Mouse (Mus musculus) adrenal gland, postnatal 25 days (tissue): ENCODE data around the gene Epha5. TPM values are rescaled to one million over a fixed set of nuclear protein-coding genes. Genes with fewer than 3 reads are reported as not detected.

Source experiments
- DNase-seq: peaks from one replicate; pipeline ENCODE4 v3.0.0; 2021; ENCODE audit warnings: mixed read lengths
- total RNA-seq: library from RNA; stranded (reverse); gene quantifications from 2 replicates; pipeline ENCODE4 v1.2.3, GENCODE M21; 2021

Epha5 gene
- total RNA-seq, 1 experiment from 2014 or later, result 4.5 TPM

DNA sequence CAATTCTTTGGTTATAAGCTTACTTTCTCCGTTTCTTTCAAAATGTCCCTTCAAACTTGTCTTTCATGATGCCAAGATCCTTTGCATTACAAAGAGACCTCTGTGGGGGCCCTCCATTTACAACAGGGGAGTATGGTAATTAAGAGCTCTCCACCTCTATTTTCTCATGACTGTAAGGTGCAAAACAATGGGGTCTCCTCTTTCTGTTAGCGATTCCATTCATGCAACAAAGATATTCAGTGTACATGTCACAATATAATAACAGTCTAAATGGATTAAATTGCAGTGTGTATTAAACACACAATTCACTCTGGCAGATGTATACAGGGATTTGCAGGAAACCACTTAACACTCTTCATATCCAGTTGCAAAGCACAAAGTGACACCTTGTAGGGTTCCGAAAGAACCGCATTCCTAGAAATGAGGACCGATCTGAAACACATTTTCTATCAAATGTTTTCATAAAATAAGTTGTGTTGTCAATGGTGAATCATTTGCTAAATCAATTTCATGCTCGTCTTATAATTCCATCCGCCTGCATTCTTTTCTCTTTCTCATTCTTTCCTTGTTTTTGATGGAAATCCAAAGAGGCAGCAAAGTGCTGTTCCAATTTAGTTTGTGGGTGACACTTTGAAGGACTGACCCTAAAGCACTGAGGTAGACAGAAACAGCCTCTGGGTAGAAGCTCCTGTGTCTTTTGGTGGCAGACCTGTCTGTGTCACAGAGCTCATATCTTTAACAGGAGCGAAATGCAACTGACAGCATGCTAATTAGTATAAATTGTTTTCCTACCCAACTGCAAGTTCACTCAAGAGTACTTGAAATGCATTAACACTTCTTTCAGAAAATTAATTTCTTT lies 118.1 kb downstream of the Epha5 start:
- DNase-seq, result no peak

DNA sequence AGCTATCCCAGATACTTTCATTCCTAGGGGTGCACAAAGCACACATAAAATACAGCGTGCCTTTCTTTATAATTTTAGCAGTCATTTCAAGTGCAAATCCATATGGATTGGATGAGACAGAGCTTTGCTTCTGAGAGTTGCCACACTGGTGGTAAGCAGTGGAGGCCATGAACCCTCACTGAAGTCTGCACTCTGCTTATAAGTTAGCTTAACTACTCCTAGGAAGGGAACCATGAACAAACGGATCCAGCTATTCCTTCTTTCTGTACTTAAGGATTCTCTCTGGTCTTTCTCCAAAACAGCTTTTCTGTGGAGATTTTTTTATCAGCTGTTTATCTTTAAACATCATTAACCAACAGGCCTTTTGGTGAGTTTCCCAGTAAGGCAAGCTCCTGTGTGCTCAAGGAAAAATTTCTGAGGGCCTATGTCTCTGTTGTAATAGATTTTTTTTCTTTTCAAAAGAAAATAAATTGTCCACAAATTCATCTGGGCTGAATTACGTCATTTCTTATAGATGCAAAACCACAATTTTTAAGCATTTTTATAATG lies 127.7 kb downstream of the Epha5 start:
- DNase-seq, result no peak

DNA sequence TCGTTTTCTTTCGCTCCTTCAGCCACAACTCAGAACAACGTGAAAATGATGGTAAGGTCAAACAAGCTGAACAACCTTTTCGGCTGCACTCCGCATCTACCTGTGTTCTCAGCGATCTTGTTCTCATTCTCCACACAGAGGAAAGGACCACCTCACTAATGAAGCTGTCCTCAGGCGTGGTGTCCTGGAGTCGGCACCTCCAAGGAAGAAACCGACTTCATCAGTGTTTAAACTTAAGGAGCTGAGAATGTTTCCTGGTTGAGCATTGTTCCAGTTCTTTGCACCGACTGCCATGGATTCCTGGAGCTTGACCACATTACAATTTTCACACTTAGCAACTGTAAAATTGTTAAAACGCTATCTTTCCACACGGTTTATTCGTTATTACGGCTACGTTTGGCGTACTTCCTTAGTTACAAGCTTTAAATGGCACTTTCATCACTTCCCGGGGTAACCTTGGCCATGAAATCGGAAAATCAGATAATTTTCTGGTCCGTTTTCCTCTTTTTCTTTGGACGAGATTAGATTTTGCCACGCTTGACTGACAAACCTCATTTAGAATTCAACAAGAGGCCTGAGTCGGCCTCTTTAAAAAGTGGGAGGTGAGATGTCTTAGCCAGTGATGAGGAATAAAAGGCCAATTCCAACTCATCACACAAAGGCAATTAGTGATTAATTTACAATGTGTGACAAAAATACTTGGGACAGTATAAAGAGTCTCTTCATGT lies 135.7 kb downstream of the Epha5 start:
- no peak for DNase-seq

DNA sequence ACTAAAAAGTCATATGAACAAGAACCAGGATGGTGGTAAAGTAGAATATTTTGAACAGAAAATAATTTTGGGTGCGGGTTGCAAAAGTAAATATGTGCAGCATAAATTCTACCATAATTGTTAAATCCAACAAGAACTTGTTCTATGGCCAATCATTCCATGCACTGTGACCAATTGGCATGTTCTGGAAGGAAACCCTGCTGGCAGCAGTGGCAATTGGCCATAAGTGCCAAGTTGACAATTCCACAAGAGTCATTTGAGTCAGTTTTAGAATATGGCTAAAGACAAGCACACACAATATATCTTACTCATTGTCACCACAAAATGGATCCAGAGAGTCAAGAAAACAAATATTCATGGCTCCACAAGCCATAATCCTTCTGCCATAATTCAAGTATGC lies 140.2 kb downstream of the Epha5 start:
- no peak for DNase-seq

DNA sequence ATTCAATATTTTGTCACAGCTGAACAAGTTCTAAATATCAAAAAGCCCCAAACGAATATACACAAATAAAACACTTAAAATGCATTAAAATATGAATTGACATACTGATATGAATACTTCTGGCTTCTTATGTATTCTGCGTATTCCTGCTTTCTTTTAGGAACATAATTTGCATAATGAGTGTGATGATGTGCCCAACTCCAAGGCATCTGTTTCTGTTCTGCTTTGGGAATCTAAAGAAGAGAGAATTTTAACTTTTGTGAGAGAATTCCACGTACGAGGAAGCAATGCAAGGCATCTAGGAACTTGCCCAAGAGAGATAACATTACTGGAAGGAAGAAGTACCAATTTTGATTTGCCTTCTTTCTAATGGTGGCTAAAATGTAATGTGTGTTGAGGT lies 151.8 kb downstream of the Epha5 start:
- no peak for DNase-seq

DNA sequence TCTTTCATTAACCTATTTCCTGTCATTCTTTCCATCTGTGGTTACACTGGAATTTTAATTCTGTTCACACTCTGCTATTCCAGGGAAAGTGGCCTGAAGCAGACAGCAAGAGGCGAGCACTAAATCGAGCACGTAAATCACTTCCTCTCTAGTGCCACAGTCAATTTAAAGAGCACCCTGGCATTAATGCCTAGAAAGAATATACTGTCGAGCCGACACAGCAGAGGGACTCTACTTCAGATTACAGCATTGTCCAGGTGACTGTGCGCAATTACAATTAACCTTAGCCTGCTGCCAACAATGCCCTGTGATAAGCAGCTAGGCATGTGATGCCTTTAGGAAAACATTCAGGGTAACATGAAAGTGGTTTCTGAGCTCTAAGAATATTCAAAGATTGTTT lies 153.2 kb downstream of the Epha5 start:
- DNase-seq, result no peak

DNA sequence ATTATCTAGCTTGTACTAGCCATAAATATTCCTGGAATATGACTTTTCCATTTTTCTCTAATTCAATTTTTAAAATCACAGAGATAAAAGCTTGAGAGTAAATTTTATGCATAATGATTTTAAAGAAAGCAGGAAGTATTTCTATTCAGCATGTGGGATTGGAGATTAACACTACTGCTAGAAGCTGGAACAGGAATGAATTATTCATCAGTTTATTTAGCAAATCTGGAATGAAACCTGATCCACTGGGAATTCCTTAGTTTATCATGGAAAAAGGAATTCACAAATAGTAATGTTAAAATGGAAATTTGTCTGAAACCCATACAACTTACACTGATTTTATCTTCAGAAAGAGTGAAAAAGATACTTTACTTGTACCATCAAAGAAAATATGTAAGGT lies 187.2 kb downstream of the Epha5 start:
- no peak for DNase-seq

DNA sequence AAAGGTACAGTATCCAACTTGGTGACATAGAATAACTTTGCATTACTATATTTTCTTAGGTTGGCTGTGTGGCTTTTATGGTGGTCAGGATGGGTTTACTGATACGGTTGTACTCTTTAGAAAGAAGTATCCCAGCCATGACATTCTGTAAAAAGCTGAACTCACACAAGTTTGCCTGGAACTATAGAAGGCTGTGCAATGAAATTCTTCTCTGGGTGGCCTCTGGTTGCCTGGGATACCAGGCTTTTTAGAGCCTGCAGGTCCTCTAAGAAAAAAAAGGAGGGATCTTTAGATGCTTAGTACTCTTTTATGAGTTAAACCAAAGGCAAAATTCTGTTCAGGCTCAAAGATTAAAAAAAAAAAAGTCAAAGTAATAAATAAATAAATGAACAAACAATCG lies 208.6 kb downstream of the Epha5 start:
- DNase-seq, result no peak

DNA sequence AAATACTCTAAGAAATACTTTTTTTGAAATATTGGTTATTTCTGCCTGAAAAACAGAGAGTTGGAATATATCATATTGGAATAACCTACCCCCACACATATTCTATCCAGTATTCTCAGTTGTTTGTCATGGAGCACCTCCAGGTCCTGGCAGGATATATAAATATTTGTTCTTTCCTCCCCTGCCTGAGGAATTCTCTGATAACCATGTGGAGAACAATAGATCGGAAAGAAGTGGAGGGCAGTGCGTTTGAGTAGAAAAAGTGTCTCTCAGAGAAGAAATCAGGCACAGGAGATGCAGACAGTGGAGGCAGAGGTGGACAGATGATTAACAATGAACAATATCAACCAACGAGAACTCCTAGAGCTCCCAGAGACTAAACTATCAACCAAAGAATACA lies 223.8 kb downstream of the Epha5 start:
- no peak for DNase-seq

DNA sequence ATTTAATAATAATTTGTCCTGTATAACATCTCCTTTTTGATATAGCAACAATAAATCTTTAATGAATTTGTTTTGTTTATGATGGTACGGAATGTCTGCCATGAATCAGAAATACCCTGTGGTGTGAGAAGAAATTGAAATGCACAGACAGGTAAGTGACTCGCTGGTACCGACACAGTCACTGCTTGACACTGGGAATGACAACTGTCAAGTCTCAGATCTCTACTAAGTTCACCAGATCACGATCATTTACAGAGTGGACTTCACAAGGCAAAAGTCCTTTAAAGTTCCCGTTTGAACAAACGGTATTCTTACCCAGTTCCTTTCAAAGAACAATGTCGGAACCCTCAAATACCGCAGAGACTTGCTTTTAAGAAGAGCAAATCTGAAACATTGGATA lies 233.0 kb downstream of the Epha5 start:
- no peak for DNase-seq

DNA sequence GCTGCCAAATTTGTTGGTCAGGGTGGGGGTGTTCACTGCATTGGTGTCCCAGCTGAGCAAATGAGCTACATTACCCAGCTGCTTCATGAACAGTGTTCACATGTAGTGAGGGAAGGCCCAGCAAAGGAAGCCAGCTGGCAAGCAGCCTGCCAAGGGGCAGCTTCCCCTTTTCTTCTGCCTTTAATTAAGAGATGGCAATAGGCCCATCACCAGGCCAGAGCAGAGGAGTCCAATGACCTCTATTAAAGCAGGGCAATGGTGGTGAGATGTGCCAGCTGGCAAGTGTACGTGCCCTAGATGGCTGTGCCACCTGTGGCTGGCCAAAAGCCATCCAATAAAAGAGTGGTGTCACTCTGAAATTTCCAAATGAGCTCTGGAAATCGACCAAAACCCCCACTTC lies 264.1 kb downstream of the Epha5 start:
- DNase-seq, result no peak

DNA sequence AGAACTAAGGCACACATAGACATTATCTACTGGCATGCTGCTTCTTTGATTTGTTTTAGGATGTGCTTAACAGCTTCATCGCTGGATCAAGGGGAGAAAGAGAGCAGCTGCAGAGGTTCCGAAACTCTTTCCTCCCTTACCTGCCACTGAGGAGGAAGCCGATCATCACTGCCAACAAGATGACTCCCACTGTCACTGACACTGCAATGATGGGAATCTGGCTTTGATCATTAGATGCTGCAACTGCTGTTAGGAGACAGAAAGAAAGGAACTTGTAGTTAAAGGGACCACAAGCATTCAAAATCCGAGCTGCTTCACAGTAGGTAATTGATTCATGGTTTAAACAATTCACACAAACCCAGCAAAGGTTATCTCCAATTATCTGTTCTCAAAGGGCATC lies 275.0 kb downstream of the Epha5 start:
- no peak for DNase-seq

DNA sequence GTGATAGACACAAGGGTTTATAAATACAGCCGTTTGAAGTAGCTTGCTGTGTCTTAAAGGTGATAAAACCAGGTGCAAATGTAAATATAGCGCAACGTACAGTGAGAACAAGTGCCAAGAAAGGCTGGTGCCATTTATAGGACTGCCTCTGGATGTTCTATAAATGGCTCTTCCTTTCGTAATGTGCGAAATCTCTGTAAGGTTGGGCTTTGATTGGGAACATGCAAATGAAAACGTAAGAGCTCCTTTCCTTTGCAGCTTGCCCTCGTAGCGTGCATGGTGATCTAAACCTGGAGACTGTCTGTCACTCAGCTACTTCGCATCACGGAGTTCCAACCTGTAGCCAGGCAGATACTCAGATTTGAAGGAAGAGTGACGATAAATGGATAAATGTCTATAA lies 321.2 kb downstream of the Epha5 start:
- no peak for DNase-seq

DNA sequence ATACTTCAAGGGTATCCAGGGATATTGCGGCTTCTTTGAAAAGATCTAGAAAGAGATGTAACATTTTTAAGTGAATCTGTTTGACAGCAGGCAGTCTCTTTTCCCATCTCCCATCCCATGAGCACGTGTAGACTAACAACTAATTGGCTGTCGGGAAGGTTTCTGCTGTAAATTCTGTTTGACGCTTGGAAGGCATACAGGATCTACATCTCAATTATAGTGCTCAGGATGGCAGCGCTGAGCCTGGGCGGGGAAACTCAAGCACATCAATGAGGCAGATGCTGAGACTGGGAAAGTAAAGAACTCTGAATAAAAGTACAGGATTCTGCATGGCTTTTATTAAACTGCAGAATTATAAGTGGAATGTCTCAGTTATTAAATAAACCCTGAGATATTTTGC lies 335.9 kb downstream of the Epha5 start:
- no peak for DNase-seq

DNA sequence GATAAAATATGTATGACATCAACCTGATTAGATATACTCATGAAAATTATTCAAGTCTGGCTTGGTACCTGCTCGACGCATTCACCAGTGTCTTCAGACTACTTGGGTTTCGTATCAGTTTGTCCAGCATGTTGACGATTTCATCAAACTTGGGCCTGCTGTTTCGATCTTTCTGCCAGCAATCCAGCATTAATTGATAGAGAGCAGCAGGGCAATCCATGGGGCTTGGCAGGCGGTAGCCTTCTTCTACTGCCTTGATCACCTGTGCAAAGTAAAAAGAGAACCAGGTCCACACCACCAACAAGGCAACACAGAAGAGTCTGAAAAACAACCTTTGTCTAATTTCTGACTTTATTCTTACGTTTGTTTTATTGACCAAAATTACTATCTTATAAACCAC lies 346.2 kb downstream of the Epha5 start:
- DNase-seq, result no peak

DNA sequence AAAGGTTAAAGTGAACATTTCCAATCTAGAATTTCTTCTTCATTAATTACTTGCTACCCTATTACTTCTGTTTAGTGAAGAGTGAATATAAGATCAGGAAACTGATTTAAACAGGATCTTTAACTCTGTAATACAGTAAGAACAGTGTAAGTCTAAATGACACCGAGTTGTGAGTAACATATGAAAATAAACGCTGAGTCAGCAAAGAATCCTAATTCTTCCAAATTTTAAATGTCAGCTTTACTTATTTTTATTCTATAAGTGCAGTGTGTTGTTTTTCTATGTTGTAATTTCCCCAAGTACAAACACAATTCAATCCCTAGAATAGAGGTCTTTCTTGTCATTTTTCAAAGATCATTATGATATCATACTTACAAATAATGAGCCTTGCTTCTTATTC lies 363.3 kb downstream of the Epha5 start:
- DNase-seq, result no peak

DNA sequence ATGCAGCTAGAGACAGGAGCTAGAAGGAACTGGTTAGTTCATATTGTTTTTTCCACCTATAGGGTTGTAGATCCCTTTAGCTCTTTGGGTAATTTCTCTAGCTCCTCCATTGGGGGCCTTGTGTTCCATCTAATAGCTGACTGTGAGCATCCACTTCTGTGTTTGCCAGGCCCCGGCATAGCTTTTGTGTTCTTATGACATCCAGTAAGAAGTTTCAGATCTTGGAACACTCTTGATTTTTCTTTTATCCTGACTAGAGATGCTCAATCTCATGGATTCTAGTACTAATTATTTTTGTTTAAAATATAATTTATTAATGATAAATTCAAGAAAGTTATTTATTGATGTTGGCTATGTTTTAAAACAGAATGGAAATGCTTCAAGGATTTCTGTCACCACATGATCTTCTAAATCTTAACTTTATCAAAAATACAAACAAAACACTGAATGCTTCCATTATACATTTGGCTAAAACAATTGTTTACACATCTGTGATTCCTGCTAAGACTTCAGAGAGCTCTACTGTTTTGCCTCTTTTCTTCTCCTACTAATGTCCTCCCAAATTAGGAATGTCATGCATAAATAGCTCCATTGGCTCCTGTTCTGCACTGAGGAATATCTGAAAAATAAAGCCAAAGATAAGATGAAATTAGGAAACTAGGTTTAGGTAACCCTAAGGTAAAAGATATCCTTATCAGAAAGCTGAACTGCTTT lies 379.8 kb downstream of the Epha5 start:
- no peak for DNase-seq
